Mouse (Mus musculus) erythroblast, adult 5-6 weeks (primary cell): ENCODE data around the gene Tlr5. TPM values are rescaled to one million over a fixed set of nuclear protein-coding genes. Genes with fewer than 3 reads are reported as not detected.

Source experiments
- ATAC-seq: replicated peaks from 2 replicates; pipeline ENCODE4 v1.8.0; 2016; ENCODE audit warnings: moderate number of reproducible peaks, mild to moderate bottlenecking, moderate TSS enrichment, inconsistent platforms; ENCODE audit not compliant: poor library complexity, low FRiP score, severe bottlenecking
- total RNA-seq, 2 experiments: library from RNA; stranded (forward) in 1 of 2; stranded (reverse) in 1 of 2; fragments of 150-400 nt in 1 of 2; fragments of 200-764, 138-1000 nt in 1 of 2; gene quantifications; 2 replicates each; pipeline versions ENCODE4 v1.2.3 to v1.2.4; 2015 to 2017; ENCODE audit warnings: low replicate concordance in 2 of 2

The Tlr5 gene
- total RNA-seq, 2 experiments from 2014 or later = 0.85 TPM; not detected in 1

GRCm38 (mm10) chr1:182951298-182951697, 3.3 kb upstream of the Tlr5 start:
- ATAC-seq = no peak

GRCm38 (mm10) chr1:182953165-182953564, 1.4 kb upstream of the Tlr5 start:
- no peak for ATAC-seq

- no peak for ATAC-seq
Observed at GRCm38 (mm10) chr1:182953667-182954066, 921 bp upstream of the Tlr5 start.

- no peak for ATAC-seq
Observed at GRCm38 (mm10) chr1:182955047-182955620, 546 bp downstream of the Tlr5 start.

GRCm38 (mm10) chr1:182956186-182956960, 1.8 kb downstream of the Tlr5 start:
- ATAC-seq = no peak

- no peak for ATAC-seq
Observed at GRCm38 (mm10) chr1:182957001-182957757, 2.6 kb downstream of the Tlr5 start.

- ATAC-seq = no peak
Observed at GRCm38 (mm10) chr1:182957826-182958544, 3.4 kb downstream of the Tlr5 start.

GRCm38 (mm10) chr1:182958824-182959223, 4.2 kb downstream of the Tlr5 start:
- ATAC-seq = no peak

- ATAC-seq = no peak
Observed at GRCm38 (mm10) chr1:182959251-182959691, 4.7 kb downstream of the Tlr5 start.

GRCm38 (mm10) chr1:182959811-182960455, 5.3 kb downstream of the Tlr5 start:
- ATAC-seq = peak; percentile 68

- no peak for ATAC-seq
Observed at GRCm38 (mm10) chr1:182961076-182961475, 6.5 kb downstream of the Tlr5 start.

GRCm38 (mm10) chr1:182963329-182963728, 8.7 kb downstream of the Tlr5 start:
- ATAC-seq = no peak

- no peak for ATAC-seq
Observed at GRCm38 (mm10) chr1:182964855-182965466, 10.4 kb downstream of the Tlr5 start.

- no peak for ATAC-seq
Observed at GRCm38 (mm10) chr1:182968732-182969131, 14.1 kb downstream of the Tlr5 start.

GRCm38 (mm10) chr1:182972240-182972639, 17.7 kb downstream of the Tlr5 start:
- ATAC-seq = no peak

- no peak for ATAC-seq
Observed at GRCm38 (mm10) chr1:182974826-182975225, 20.2 kb downstream of the Tlr5 start.

- ATAC-seq = no peak
Observed at GRCm38 (mm10) chr1:182980702-182981101, 26.1 kb downstream of the Tlr5 start.

- ATAC-seq = no peak
Observed at GRCm38 (mm10) chr1:182982995-182983394, 28.4 kb downstream of the Tlr5 start.

- ATAC-seq = no peak
Observed at GRCm38 (mm10) chr1:182983496-182984127, 29.0 kb downstream of the Tlr5 start.
